Mouse (Mus musculus) layer of hippocampus, adult 2 months (tissue): ENCODE measurements at regions not wholly inside any gene's neighbourhood (a gene's known extent, or its start where the extent isn't known, plus 50 kb on each side); places are given as distances from the start of the nearest gene placed in this dataset.

Experiments used
- DNase-seq, 2 experiments: peaks; one replicate each; pipeline ENCODE4 v3.0.0; 2022; ENCODE audit warnings: low spot score in 2 of 2
- H3K27ac ChIP-seq: fragments of 200-600 bp; 2 replicates; pipeline ENCODE4 v1.8.1; 2022
- H3K4me3 ChIP-seq: fragments of 200-600 bp; 2 replicates; pipeline ENCODE4 v1.8.1; 2022; ENCODE audit warnings: mild to moderate bottlenecking
- CTCF ChIP-seq: fragments of 200-600 bp; conservative IDR thresholded peaks from 2 replicates; pipeline ENCODE4 v1.8.1; 2022; ENCODE audit warnings: antibody characterized with exemption, mild to moderate bottlenecking, moderate library complexity

- no peak overlapping the region for H3K4me3 ChIP-seq
- TF ChIP-seq CTCF = no peak
- H3K27ac ChIP-seq = no peak overlapping the region
- no peak for DNase-seq
Measured at GRCm38 (mm10) chr10:118575570-118575969, 134.7 kb downstream of the Ifng start.

GRCm38 (mm10) chr10:118581376-118581775 is 140.5 kb downstream of the Ifng start:
- no peak for DNase-seq
- H3K27ac ChIP-seq = no peak overlapping the region
- H3K4me3 ChIP-seq = no peak overlapping the region
- TF ChIP-seq CTCF = no peak

GRCm38 (mm10) chr10:118585821-118586220 is 145.0 kb downstream of the Ifng start:
- TF ChIP-seq CTCF = no peak
- H3K4me3 ChIP-seq = no peak overlapping the region
- no peak overlapping the region for H3K27ac ChIP-seq
- DNase-seq = no peak

- DNase-seq = no peak
- TF ChIP-seq CTCF = no peak
- Histone ChIP-seq H3K4me3 (no peak overlapping the region), H3K27ac (no peak overlapping the region)
Measured at GRCm38 (mm10) chr10:118588198-118588597, 147.4 kb downstream of the Ifng start.

GRCm38 (mm10) chr10:118592648-118593368 is 152.0 kb downstream of the Ifng start:
- Histone ChIP-seq H3K27ac (no peak overlapping the region), H3K4me3 (no peak overlapping the region)
- peak; percentile 99 for TF ChIP-seq CTCF
- DNase-seq = peak; percentile 74 to 89

- H3K27ac ChIP-seq = no peak overlapping the region
- H3K4me3 ChIP-seq = no peak overlapping the region
- no peak for DNase-seq
- no peak for TF ChIP-seq CTCF
Measured at GRCm38 (mm10) chr10:118596206-118596605, 155.4 kb downstream of the Ifng start.

GRCm38 (mm10) chr10:118598497-118598896 is 157.7 kb downstream of the Ifng start:
- no peak for DNase-seq
- no peak overlapping the region for H3K4me3 ChIP-seq
- no peak for TF ChIP-seq CTCF
- no peak overlapping the region for H3K27ac ChIP-seq

- DNase-seq = no peak
- no peak for TF ChIP-seq CTCF
- H3K27ac ChIP-seq = no peak overlapping the region
- H3K4me3 ChIP-seq = no peak overlapping the region
Measured at GRCm38 (mm10) chr10:118599197-118599596, 158.4 kb downstream of the Ifng start.

- TF ChIP-seq CTCF = no peak
- Histone ChIP-seq H3K27ac (no peak overlapping the region), H3K4me3 (no peak overlapping the region)
- DNase-seq = no peak
Measured at GRCm38 (mm10) chr10:118599610-118600009, 158.8 kb downstream of the Ifng start.

- Histone ChIP-seq H3K27ac (no peak overlapping the region), H3K4me3 (no peak overlapping the region)
- TF ChIP-seq CTCF = no peak
- no peak for DNase-seq
Measured at GRCm38 (mm10) chr10:118602922-118603321, 162.1 kb downstream of the Ifng start.

GRCm38 (mm10) chr10:118603857-118604414 is 163.1 kb downstream of the Ifng start:
- no peak for DNase-seq
- H3K4me3 ChIP-seq = no peak overlapping the region
- no peak overlapping the region for H3K27ac ChIP-seq
- no peak for TF ChIP-seq CTCF

- no peak overlapping the region for H3K4me3 ChIP-seq
- no peak for DNase-seq
- no peak overlapping the region for H3K27ac ChIP-seq
- peak; percentile 62 for TF ChIP-seq CTCF
Measured at GRCm38 (mm10) chr10:118605156-118605821, 164.4 kb downstream of the Ifng start.

- no peak for DNase-seq
- no peak overlapping the region for H3K27ac ChIP-seq
- no peak overlapping the region for H3K4me3 ChIP-seq
- TF ChIP-seq CTCF = no peak
Measured at GRCm38 (mm10) chr10:118607418-118607817, 166.6 kb downstream of the Ifng start.
